Mouse (Mus musculus): ENCODE data around the gene Ciita. TPM values are rescaled to one million over a fixed set of nuclear protein-coding genes. Genes with fewer than 3 reads are reported as not detected.

Ciita gene
- polyA plus RNA-seq, 1 experiment from 2014 or later, result 0.16 TPM

DNA sequence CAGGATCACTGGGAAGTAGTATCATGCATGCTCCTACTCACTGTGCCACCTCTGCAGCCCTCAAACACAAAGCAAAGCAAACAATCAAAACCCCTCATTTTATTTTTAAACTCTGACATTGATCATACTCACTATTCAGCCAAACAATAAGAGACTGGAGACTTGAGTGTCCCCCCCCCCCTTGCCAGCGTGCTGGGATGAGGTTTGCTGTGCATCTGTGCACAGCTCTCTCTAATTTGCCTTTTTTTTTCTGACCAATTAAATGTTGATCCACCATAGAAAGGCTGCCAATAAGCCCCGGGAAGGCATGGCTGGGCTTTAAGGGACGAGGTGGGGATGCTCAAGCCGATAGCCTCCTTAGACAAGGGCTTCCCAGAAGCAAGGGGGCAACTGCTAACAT lies 27.6 kb downstream of the Ciita start:
- Histone ChIP-seq H3K4me1 (replicated peaks) (no peaks in the 10 kb centered on the region), H3K27me3 (ENCODE audit: insufficient read depth, poor library complexity, severe bottlenecking) (no peaks in the 10 kb centered on the region), H3K27ac (no peak overlapping the region), H3K9me3 (no peaks in the 10 kb centered on the region), H3K4me3 (no peak overlapping the region), H3K36me3 (no peaks in the 10 kb centered on the region)
- WGBS, result 77% methylated on average over 4 of the region's 4 CpGs
- no peak for DNase-seq (ENCODE audit: low spot score)

DNA sequence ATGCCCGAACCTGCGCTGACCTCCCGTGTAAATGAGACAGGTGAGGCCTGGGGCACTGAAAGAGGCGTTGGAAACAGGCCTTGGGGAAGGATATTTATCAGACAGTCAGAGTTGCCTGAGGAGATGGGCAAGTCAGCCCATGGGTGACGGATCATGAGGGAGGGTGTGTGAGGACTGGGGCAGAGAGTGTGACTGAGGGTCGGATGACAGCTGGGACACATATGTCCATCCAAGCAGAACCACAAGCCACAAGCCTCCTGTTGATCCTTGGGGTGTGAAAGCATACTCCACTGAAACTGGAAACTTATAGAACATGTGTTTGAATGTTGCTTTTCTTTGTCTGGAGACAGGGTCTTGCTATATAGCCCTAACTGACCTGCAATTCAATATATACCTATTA lies 28.8 kb downstream of the Ciita start:
- no peak overlapping the region for H3K27ac ChIP-seq
- no peak for DNase-seq (ENCODE audit: low spot score)
- H3K36me3 ChIP-seq, result no peaks in the 10 kb centered on the region
- H3K9me3 ChIP-seq, result no peaks in the 10 kb centered on the region
- H3K4me3 ChIP-seq, result no peak overlapping the region
- 70% methylated on average over 6 of the region's 6 CpGs for whole genome bisulfite sequencing
- H3K4me1 ChIP-seq (replicated peaks), result no peaks in the 10 kb centered on the region
- H3K27me3 ChIP-seq (ENCODE audit: insufficient read depth, poor library complexity, severe bottlenecking), result no peaks in the 10 kb centered on the region

DNA sequence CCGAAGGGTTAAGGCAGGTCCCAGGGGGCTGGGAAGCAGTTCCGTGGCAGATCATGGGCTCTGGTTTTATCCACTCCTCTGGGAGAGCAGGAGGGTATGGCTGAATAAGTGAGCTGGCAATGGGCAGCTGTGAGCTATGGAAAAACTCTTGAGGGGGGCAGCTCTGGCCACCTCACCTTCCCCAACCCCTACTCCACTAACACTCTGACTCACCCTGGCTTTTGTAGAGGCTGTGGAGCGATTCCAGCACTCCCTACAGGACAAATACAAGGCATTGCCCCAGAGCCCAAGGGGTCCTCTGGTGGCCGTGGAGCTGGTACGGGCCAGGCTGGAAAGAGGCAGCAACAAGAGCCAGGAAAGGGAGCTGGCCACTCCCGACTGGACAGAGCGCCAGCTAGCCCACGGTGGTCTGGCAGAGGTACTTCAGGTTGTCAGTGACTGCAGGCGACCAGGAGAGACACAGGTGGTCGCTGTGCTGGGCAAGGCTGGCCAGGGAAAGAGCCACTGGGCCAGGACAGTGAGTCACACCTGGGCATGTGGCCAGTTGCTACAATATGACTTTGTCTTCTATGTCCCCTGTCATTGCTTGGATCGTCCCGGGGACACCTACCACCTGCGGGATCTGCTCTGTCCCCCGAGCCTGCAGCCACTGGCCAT lies 30.7 kb downstream of the Ciita start:
- H3K4me3 ChIP-seq, result no peak overlapping the region
- no peaks in the 10 kb centered on the region for H3K9me3 ChIP-seq
- DNase-seq (ENCODE audit: low spot score), result no peak
- 62% methylated on average over 14 of the region's 14 CpGs for WGBS
- no peak overlapping the region for H3K27ac ChIP-seq
- no peaks in the 10 kb centered on the region for H3K27me3 ChIP-seq (ENCODE audit: insufficient read depth, poor library complexity, severe bottlenecking)
- H3K4me1 ChIP-seq (replicated peaks), result no peaks in the 10 kb centered on the region
- no peaks in the 10 kb centered on the region for H3K36me3 ChIP-seq

DNA sequence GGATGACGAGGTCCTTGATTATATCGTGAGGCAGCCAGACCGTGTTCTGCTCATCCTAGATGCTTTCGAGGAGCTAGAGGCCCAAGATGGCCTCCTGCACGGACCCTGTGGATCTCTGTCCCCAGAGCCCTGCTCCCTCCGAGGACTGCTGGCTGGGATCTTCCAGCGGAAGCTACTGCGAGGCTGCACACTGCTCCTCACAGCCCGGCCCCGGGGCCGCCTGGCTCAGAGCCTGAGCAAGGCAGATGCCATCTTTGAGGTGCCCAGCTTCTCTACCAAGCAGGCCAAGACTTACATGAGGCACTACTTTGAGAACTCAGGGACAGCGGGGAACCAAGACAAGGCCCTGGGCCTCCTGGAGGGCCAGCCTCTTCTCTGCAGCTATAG lies 31.3 kb downstream of the Ciita start:
- no peak for DNase-seq (ENCODE audit: low spot score)
- H3K36me3 ChIP-seq, result no peaks in the 10 kb centered on the region
- H3K4me3 ChIP-seq, result no peak overlapping the region
- no peaks in the 10 kb centered on the region for H3K27me3 ChIP-seq (ENCODE audit: insufficient read depth, poor library complexity, severe bottlenecking)
- no peaks in the 10 kb centered on the region for H3K4me1 ChIP-seq (replicated peaks)
- WGBS, result 90% methylated on average over 12 of the region's 12 CpGs
- no peaks in the 10 kb centered on the region for H3K9me3 ChIP-seq
- H3K27ac ChIP-seq, result no peak overlapping the region

DNA sequence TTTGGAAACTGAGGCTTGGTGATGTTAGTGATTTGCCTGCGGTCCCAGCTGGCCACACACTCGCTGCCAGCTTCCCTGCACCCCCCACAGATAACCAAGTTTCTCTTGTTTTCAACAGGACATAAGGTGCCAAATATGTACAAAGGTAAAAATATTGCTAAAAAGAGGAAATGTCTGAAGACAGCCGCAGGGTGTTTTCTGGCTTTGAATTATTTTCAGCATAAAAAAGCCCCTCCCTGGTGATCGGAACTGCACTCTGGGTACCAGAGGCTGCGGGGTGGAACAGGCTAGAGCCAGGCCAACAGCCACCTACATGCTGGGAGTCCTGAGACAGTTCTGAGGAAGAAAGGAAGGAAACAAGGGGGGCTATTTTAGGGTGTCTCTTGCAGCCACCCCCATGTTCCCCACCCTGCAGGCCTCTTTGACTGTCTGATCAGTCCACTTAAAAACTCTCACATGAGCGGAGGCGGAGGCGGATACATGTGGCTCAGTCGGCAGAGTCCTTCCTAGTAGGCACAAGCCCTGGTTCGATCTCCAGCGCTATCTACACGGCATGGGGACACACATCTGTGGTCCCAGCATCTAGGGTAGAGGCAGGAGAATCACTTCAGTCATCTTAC lies 36.2 kb downstream of the Ciita start:
- no peaks in the 10 kb centered on the region for H3K36me3 ChIP-seq
- WGBS, result 92% methylated on average over 12 of the region's 12 CpGs
- no peaks in the 10 kb centered on the region for H3K27me3 ChIP-seq (ENCODE audit: insufficient read depth, poor library complexity, severe bottlenecking)
- peaks cover 5% of the 10 kb centered on the region for H3K4me1 ChIP-seq (replicated peaks)
- DNase-seq (ENCODE audit: low spot score), result no peak
- no peak overlapping the region for H3K27ac ChIP-seq
- H3K4me3 ChIP-seq, result no peak overlapping the region
- H3K9me3 ChIP-seq, result no peaks in the 10 kb centered on the region

DNA sequence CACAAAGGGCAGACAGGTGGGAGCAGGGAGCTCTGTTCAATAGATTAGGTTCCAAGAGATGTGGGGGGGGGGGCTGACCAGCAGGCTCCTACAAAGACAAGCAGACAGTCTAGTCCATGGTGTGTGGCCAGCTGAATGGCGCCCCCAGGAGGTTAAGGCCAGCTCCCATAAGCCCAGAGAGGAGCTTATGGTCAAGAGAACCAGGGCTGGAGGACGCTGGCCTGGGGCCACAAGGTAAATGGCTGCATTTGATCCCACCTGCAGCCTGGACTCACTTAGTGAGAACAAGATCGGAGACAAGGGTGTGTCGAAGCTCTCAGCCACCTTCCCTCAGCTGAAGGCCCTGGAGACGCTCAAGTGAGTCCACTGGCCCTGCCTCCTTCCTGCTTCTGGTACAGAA lies 38.2 kb downstream of the Ciita start:
- DNase-seq (ENCODE audit: low spot score), result peak; percentile 8
- no peak overlapping the region for H3K27ac ChIP-seq
- peaks cover 5% of the 10 kb centered on the region for H3K4me1 ChIP-seq (replicated peaks)
- no peak overlapping the region for H3K4me3 ChIP-seq
- H3K9me3 ChIP-seq, result no peaks in the 10 kb centered on the region
- H3K27me3 ChIP-seq (ENCODE audit: insufficient read depth, poor library complexity, severe bottlenecking), result no peaks in the 10 kb centered on the region
- no peaks in the 10 kb centered on the region for H3K36me3 ChIP-seq
- 59% methylated on average over 5 of the region's 5 CpGs for WGBS

DNA sequence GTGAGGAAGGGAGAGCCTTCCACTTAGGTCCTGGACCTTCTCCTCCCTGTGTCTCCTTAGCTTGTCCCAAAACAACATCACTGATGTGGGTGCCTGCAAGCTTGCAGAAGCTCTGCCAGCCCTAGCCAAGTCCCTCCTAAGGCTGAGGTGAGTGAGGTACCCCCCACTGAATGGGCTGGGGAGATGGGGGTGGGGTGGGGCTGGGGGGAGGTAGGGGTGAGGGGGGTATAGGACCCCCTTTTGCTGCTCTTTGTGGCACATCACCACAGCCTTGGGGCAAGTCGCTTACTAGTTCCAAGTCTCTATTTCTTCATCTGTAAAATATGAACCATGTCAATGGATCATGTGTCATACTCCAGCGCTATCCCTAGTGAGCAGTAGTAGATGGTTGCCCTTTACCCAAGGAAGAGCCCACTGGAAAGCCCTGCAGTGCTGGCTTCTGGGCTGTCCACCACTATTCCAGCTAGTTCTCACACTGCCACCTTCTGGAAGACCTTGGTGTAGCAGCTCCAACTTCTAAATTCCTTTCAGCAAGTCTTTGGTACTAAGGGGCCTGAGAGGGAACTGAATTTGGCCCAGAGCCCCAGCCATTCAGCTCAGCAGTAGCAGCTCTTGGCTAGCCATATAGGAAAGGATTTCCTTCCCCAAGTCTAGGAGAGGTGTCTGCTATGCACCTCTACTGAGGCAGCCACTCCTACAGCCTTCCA lies 41.2 kb downstream of the Ciita start:
- H3K4me1 ChIP-seq (replicated peaks), result peaks cover 5% of the 10 kb centered on the region

DNA sequence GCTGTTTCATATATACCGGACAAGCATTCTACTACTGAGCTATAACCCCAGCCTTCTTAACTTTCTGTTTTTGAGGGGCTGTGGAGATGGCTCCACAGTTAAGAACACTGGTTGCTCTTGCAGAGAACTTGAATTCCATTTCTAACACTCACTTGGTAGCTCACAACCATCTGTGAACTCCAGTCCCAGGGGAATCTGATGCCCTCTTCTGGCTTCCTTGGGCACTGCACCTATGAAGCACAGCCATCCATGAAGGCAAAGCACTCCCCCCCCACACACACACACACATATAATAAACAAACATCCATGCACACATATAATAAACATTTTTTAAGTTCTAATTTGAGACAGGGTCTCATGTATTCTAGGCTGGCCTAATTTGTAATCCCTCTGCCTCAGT lies 43.0 kb downstream of the Ciita start:
- Histone ChIP-seq H3K27ac (no peak overlapping the region), H3K36me3 (no peaks in the 10 kb centered on the region), H3K27me3 (ENCODE audit: insufficient read depth, poor library complexity, severe bottlenecking) (no peaks in the 10 kb centered on the region), H3K4me1 (replicated peaks) (no peaks in the 10 kb centered on the region; the same call in 1 of the 2 replicates), H3K9me3 (no peaks in the 10 kb centered on the region), H3K4me3 (no peak overlapping the region)
- peak; percentile 64 for DNase-seq (ENCODE audit: low spot score)
- 85% methylated on average over 1 of the region's 1 CpGs for WGBS

More for the DNA sequence above, 41.2 kb downstream of the Ciita start:
- Histone ChIP-seq H3K27me3 (ENCODE audit: insufficient read depth, poor library complexity, severe bottlenecking) (no peaks in the 10 kb centered on the region), H3K9me3 (no peaks in the 10 kb centered on the region), H3K27ac (no peak overlapping the region), H3K4me3 (no peak overlapping the region), H3K36me3 (no peaks in the 10 kb centered on the region)
- DNase-seq (ENCODE audit: low spot score), result peak; percentile 81
- WGBS, result 47% methylated on average over 2 of the region's 2 CpGs

DNA sequence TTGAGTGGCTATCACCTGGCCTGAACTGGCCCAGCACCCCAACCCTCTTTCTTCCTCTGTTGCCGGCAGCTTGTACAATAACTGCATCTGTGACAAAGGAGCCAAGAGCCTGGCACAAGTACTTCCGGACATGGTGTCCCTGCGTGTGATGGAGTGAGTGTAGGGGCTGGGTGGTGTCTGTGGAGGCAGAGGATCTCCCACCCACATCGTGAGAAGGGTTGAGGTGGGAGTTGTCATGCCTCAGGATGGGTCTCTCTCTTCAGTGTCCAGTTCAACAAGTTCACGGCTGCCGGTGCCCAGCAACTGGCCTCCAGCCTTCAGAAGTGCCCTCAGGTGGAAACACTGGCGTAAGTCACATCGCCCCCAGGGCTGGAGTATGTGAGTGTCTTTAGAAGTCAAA lies 43.8 kb downstream of the Ciita start:
- no peaks in the 10 kb centered on the region for H3K9me3 ChIP-seq
- H3K36me3 ChIP-seq, result no peaks in the 10 kb centered on the region
- no peak for DNase-seq (ENCODE audit: low spot score)
- no peaks in the 10 kb centered on the region for H3K4me1 ChIP-seq (replicated peaks)
- no peak overlapping the region for H3K4me3 ChIP-seq
- H3K27me3 ChIP-seq (ENCODE audit: insufficient read depth, poor library complexity, severe bottlenecking), result no peaks in the 10 kb centered on the region
- WGBS, result 91% methylated on average over 8 of the region's 8 CpGs
- no peak overlapping the region for H3K27ac ChIP-seq

DNA sequence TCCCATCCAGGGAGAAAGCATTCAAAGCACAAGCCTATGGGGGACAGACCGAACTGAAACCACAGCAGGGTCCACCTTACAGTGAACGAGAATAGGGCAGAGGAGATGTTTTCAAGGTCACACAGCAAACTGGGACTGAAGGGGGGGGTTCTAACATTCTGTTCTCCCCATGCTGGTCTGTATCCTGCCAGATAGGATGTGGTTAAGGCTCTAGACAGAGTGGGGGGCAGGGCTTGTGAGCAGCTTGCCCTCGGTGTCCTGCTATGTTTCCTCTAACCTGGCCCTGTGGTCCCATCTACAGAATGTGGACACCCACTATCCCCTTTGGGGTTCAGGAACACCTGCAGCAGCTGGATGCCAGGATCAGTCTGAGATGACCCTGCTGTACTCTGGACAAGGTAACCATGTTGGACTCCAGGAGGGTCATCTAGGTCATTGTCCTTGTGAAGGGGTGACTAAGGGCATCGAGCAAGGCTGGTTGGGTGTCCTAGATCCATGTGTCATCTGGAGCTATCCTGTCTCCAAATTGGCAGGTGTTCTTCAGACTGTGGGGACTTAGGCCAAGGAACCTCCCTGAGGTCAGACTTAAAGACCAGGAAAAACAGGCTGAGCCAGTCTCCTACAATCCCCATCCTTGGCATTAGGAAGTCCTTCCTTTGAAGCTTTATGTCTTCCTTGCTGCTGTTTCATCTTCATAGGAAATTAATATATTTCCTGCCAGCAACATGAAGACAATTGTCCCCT lies 45.2 kb downstream of the Ciita start:
- WGBS, result 82% methylated on average over 4 of the region's 4 CpGs
- H3K36me3 ChIP-seq, result peaks cover 9% of the 10 kb centered on the region
- DNase-seq (ENCODE audit: low spot score), result no peak

DNA sequence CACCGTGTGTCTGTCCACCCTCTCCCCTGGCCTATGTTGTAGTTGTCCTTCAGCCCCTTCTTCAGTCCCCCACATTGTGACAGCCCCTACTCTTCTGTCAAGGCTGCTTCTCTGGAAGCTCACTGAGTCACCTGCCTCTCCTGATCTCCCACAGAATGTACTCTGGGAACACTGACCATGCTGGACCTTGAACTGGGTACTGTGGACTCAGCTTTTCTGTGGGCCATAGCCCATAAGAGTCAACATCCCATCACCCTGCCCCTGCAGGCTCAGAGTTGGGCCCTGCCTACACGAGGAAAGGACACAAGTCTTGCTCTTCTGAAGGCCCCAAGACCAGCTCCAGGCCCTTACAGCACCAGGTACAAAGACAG lies 45.7 kb downstream of the Ciita start:
- Histone ChIP-seq H3K4me3 (no peak overlapping the region), H3K9me3 (no peaks in the 10 kb centered on the region)
- 62% methylated on average over 2 of the region's 2 CpGs for WGBS

More for the DNA sequence above, 45.2 kb downstream of the Ciita start:
- no peak overlapping the region for H3K27ac ChIP-seq
- no peaks in the 10 kb centered on the region for H3K9me3 ChIP-seq
- H3K4me1 ChIP-seq (replicated peaks), result no peaks in the 10 kb centered on the region
- no peak overlapping the region for H3K4me3 ChIP-seq
- H3K27me3 ChIP-seq (ENCODE audit: insufficient read depth, poor library complexity, severe bottlenecking), result no peaks in the 10 kb centered on the region

DNA sequence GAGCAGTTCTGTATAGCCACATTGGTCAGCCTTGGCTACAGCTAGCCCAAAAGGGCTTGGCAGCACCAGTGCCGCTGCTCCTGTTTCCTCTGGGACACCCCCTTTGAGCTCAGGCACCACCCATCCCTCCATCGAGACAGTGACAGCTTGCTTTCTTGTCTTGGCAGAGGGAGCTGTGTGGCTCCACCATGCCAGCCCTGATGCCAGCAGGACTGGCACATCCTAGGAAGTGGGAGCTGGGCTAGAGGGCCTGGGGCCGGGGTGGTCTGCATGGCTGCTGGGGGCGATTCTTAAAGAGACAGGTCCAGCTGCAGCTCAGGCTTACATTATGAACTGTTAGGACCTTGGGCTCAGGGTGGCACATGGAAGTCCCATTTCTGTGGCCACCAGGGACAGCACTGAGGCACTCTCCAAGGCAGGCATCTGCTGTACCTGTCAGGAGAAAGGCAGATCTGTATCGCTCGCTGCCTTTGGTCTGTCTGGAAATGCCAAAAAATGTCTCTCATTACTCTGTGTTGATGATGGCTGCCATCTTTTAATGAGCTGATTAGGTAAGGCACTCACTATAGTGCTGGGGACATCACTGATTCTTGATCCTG lies 47.3 kb downstream of the Ciita start:
- WGBS, result 74% methylated on average over 6 of the region's 6 CpGs
- no peaks in the 10 kb centered on the region for H3K27me3 ChIP-seq (ENCODE audit: insufficient read depth, poor library complexity, severe bottlenecking)
- no peaks in the 10 kb centered on the region for H3K4me1 ChIP-seq (replicated peaks)
- no peak for DNase-seq (ENCODE audit: low spot score)
- no peak overlapping the region for H3K4me3 ChIP-seq
- no peaks in the 10 kb centered on the region for H3K9me3 ChIP-seq
- peaks cover 25% of the 10 kb centered on the region for H3K36me3 ChIP-seq
- no peak overlapping the region for H3K27ac ChIP-seq

More for the DNA sequence above, 45.7 kb downstream of the Ciita start:
- Histone ChIP-seq H3K27ac (no peak overlapping the region), H3K36me3 (peaks cover 15% of the 10 kb centered on the region), H3K4me1 (replicated peaks) (no peaks in the 10 kb centered on the region), H3K27me3 (ENCODE audit: insufficient read depth, poor library complexity, severe bottlenecking) (no peaks in the 10 kb centered on the region)
- DNase-seq (ENCODE audit: low spot score), result no peak

Data from hindbrain, embryonic 10.5 days (tissue).